Mouse (Mus musculus): ENCODE results near the gene St6galnac3.

The St6galnac3 gene

DNA sequence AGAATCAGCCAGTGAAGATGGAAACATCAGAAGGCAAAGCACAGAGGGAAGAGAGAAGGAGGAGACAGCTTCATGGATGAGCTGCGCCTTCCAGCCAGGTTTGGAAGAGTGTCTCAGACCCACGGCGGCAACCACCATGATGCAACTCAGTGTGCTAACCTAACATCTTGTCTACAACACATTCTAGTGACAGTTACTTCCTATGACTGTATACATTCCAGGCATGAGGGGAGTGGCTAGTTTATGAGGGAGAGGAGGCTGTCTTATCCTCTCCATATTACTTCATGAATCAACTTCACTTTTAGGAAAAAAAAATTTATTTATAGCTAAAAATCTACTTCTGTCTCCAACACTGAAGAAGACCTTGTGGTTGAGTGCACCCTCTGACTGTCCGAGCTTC is 264.8 kb downstream of the St6galnac3 start:
- no peak for DNase-seq (ENCODE audit: low spot score)

DNA sequence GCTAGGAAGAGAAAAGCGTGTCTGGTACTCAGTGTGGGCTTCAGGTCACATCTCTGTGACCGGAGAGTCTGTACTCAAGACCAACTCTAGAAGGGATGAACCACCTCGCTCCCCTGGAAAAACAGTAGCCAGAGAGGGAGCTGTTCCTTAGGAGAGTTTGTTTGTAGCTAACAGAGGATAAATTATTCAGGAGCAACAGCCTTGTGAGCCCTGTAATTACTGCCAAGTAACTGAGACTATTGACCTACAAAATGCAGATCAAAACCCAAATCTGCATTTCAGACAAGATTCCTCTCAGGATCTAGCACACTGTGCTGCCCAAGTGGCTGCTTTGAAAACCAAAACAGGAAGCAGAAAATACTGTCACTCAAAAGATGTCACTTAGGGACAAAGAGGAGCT is 266.4 kb downstream of the St6galnac3 start:
- DNase-seq (ENCODE audit: low spot score), result no peak

DNA sequence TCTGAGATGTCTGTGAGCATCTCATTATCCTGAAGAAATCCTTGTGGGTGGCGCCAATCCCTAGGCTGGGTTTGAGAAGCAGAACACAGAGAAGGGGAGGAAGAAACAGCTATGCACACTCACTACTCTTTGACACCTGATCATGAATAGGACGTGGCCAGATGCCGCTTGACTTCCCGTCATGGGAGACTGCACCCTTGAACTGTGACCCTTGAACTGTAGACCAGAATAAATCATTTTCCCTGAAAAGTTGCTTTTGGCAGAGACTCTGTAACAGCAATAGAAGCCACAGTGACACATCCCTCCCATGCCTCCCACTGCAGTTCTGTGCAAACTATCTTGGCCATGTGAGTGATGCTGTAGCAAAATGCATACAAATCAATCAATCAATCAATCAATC is 267.3 kb downstream of the St6galnac3 start:
- no peak for DNase-seq (ENCODE audit: low spot score)

DNA sequence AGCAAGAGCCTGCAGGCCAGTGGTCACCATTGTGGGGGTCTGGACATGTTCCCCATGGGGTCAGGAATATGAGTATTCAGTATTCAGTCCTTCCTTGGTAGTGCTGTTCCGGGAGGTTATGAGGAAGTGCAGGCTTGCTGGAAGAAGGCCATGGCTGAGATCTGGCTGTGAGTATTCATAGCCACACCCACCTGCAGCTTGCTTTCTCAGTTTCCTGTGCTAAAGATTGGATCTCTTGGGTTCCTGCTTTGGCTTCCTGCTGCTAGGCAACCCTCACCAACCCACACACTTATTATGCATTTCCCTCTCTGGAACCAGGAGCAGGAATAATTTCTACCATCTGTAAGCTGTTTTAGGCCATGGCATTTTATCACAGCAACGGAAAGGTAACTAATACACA is 267.8 kb downstream of the St6galnac3 start:
- no peak for DNase-seq (ENCODE audit: low spot score)

DNA sequence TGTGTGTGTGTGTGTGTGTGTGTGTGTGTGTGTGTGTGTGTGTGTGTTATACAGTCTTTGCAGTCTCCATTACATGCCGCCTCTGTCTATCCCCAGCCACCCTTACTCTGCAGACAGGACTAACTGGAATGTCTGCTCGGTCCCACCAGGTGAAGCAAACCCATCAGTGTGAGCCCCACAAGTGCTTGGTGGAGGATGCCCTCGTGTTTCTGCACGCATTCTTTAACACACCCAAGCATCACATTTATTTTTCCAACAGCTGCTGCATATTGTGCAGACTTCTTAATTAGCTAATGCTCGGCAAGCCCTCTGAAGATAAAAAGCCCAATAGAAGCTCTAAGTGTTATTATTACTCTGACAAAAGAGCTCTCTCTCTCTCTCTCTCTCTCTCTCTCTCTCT is 268.7 kb downstream of the St6galnac3 start:
- no peak for DNase-seq (ENCODE audit: low spot score)

DNA sequence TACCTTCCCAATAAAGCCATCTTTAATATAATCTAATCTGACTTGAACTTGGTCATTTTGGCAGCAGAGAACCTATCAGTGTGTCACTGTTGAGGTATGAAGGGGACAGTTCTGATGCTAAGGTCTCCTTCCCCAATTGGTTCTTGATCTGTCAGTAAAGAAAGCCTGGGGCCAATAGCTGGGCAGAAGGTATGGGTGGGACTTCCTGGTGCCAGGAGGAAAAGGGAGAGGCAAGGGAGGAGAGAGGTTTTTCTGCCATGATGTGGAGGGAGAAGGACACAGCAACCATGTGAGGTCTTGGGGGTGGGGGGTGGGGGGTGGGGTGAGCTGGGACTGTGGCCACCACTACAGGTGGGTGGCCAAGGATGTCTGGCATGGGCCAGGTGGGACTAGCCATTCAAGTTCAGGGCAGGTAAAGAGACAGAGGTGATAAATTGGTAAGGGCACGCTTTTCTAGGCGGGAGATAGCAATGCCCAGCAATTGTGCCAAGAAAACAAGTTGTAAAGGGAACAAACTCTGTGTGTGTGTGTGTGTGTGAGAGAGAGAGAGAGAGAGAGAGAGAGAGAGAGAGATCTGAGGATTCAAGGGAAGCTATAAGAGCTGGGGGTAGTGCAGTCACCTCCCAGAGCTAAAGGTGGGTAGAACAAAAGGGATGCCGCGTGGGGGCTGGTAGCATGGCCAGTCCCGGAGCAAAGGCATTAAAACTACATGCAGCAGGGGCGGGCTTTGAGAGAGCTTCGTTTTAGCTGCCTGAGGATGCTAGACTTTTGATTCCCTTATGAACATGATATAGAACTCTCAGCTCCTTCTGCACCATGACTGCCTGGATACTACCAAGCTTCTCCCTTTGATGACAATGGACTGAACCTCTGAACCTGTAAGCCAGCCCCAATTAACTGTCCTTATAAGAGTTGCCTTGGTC is 271.6 kb downstream of the St6galnac3 start:
- no peak for DNase-seq (ENCODE audit: low spot score)

DNA sequence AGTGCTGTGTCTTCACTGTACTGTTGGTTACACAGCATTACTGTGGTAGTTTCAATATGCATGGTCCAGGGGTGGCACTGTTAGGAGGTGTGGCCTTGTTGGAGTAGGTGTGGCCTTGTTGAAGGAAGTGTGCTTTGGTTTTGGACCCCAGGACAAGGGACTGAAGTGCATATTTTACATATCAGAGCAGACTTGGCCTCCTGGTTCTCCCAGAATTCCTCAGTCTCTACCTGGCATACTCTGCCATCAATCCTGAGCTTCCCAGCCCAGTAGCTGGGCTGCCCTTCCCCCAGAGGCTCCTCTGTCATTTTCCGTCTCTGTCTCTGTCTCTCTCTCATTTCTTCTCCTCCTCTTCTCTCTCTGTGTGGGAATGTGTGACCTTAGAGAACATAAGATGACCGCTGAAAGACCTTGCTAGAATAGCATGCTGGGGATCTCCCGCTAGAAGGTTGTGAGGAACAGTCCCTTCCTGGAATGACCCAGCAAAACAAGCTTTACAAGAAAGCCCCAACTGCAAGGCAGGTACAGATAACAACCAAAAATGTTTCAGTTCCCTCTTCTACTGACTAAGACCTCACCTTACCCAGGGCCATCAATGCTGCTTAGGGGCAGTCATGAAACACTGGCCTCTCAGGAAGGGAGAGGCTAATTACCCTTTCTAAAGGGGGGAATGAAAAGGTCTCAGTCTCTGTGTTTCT is 272.5 kb downstream of the St6galnac3 start:
- no peak for DNase-seq (ENCODE audit: low spot score)

DNA sequence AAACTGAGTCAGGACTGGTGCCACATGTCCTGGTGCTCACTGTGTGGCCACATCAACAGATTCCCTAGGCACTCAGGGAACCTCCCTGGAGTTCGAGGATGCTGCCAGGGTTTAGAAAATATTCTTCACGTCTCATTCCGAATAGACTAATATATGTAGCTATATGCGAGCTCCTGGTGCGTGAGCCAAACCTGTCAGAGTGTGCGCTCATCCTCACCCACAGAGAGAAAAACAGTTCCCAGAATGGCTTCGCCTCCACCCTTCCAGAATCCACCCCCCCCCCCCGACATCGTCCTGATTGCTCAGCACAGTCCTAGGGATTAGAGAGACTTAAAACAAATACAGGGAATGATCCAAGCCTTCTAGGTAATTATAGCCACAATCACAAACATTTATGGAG is 283.6 kb downstream of the St6galnac3 start:
- no peak for DNase-seq (ENCODE audit: low spot score)

DNA sequence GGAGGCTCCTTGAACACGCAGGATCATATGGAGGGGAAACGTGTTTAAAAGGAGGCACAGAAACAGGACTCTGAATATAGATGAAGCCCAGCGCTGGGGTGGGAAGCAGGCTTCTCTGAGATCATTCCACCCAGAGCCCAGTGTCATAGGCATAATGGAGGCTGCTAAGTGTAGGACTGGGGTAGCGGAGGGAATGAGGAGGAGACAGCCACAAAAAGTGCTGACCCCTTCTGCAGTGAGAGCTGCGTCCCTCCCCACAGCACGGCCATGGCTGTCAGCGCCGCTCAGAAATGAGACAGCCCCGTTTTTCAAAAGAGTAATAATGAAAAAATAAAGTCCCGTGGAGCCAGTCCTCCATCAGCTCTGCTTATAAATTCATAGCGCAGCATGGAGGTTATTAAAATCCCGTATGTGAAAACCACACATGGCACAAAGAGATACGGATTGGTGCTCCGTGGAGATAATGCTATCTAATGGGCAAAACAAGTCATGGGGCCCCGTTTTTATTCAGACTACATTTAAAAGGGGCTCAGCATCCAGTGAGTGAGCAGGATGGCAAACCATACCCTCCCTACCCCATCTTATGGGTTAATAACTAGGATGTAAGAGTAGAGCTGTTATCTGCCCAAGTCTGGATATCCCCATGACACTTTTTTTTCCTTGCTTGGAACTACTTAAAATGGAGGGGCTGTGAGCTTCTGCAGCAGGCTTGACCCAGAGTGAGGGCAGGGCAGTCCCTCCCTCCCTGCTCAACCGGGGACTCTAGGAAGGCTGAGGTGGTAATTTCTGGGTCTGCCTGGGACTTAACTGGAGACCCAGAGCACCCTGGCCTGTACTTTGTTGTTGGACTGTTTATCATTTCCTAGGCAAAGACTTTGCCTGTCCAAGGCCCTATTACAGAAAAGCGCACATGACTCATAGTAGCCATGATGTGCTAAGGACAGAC is 288.6 kb downstream of the St6galnac3 start:
- DNase-seq (ENCODE audit: low spot score), result no peak

DNA sequence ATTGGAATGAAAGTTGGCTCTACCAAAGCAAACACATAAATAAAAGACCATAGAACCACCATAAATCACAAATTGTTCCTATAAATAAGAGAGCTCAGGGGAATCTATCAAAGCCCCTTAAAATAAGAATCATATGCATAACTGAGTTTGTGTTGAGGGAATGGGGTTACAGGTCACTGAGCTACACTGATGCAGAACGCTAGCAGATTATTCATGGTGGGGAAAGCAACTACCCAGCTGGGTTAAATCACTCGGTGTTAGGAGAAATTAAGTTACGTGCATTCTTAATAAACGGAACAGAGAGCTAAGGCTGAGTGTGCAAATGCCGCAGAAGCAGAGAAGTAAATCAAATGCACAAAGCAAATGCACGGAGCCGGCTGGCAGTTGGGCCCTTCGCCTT is 292.0 kb downstream of the St6galnac3 start:
- DNase-seq (ENCODE audit: low spot score), result no peak

DNA sequence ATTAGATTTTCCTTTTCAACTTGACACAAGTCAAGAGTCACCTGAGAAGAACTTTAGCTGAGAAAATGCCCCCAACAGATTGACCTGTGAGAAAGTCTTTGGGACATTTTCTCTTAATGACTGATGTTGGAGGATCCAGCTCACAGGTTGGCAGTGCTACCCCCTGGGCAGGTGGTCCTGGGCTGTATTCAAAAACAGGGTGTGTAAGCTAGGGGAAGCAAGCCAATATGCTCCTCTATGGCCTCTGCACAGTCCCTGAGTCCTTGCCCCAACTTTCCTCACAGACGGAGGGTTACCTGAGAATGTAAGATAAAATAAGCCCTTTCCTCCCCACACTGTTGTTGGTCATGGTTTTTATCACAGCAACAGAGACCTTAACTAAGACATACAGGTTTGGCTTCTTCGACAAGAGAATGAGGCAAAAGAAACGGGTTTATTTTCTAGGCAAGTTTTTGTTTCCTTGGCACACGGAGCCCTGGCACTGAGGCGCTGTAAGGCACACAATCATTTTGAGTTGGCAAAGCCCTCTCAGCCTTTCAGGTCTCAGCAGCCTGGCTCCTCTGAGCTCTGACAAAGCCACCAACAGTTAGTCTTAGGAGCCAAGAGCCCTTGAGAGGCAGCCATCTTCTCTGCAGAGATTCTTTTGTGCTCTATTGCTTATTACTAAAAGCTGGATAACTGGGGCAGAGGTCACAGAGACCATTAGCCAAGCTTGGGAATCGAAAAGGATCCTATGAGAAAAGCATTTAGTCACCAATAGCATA is 292.7 kb downstream of the St6galnac3 start:
- DNase-seq (ENCODE audit: low spot score), result no peak

DNA sequence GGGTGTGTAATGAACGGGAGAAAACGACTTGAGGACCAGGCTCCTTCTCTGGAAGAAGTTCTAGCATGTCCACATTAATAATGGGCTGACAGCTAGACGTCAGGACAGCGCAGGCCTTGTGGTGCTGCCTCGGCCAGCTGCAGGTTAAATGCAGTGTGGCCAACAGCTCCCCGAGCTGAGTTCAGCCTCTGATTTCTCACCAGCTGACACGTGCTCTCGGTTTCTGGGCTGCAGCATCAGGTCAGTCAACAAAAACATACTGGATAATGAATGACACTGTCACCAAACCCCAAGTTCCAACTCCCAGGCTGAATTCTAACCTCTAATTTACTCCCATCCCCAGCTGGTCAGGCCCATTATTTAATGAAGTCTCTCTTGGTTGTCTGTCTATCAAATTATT is 295.1 kb downstream of the St6galnac3 start:
- DNase-seq (ENCODE audit: low spot score), result no peak

DNA sequence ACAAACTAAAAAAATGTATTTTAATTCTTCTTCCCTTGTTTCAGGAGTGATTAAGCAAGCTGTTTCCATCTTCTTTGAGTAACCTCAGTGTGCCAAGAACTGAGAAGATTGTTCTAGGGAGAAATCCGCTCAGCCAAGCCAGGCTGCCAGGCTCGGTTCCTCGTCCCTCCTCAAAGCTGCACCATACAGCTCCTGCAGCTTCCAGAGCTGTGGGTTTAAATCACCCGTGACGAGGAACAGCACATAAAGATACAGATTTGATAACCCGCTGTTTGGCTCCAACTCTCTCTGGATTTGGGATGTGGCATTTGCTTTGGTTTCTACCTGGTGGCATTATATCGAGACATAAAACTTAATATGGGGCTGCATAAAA is 303.1 kb downstream of the St6galnac3 start:
- no peak for DNase-seq (ENCODE audit: low spot score)

DNA sequence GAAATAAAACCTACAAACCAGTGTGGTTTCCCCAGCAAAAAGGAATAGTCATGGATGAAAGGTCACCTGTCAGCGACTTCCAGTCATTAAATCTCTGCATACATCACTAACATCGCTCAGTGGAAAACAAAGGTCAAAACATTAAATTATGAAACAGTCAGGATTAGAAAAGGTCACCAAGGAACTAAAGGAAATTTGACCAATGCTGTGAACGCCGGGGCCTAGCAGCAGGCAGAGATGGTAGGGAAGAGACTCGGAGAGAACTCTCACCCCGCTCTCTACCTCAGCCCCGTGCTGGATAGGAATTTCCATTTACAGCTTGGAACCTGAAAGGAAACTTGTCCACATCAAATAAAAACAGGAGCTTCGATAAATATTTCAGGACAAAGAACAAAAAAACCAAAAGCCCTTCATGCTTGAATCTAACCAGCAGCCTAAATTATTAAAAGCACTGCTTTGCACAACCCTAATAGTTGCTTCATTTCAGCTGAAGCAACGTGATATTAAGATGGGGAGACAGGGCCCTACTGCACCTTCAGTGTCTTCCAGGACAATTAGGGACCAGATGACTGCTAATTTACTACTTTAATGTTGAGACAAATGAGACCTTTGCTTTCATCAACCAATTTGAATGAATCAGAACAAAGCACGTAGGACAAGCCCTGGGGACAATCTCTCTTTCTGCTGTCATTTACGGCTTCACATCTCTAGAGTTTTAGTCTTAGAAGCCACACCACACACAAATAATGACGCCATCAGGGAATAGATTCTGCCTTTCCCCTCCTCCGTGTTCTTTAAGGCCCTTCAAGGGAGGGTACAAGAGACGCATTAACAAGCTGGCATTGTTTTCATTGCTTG is 303.7 kb downstream of the St6galnac3 start:
- DNase-seq (ENCODE audit: low spot score), result no peak

DNA sequence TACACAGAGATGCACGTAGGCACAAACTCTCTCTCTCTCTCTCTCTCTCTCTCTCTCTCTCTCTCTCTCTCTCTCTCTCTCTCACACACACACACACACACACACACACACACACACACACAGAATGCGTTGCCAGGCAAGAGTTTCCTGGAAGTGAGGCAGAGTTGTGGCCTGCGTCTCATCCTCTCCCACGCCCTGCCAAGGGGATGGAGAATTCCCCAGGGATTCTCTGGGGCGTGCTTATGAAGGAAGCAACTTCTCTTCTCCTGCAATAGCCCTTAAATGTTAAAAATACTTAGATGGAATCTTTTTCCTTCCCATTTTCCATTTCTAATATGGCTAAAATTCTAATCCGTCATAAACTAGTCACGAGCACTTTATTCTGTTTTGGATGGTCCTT is 305.6 kb downstream of the St6galnac3 start:
- DNase-seq (ENCODE audit: low spot score), result no peak

DNA sequence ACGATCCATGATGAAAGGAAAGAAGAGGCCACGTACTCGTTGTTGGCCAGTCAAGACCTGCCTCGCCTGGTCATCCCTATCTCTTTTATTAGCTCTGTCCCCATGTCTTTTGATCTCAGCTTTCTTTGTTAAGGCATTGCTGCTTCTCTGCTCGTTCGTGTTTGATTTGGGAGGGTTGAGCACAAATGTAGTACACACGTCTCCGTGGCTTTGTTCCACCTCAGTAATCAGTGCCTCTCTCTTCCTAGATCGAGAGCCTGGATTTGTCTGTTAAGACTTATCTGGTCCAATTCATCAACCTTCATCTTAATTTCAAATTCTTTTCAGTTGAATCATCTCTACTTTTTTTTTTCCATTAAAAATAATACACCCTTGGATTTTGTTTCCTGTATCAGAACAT is 308.0 kb downstream of the St6galnac3 start:
- DNase-seq (ENCODE audit: low spot score), result no peak

DNA sequence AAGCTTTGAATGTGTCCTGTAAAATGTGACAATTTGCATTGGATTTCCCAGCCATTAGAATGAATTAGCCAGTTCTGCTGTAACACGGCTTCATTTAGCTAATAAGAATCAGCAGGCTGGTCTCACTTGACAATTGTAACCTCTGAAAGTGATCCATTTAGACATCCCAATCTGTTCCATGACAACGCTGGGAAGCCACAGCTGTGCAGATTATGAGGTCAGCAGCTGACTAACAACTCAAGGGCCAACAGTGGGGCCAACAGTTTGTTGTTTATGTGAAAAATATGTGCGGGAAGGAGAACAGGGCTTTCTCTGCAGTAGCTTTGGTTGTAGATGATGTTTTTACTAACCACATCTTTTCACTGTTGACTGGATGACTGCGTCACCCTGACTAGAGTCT is 308.6 kb downstream of the St6galnac3 start:
- DNase-seq (ENCODE audit: low spot score), result no peak

DNA sequence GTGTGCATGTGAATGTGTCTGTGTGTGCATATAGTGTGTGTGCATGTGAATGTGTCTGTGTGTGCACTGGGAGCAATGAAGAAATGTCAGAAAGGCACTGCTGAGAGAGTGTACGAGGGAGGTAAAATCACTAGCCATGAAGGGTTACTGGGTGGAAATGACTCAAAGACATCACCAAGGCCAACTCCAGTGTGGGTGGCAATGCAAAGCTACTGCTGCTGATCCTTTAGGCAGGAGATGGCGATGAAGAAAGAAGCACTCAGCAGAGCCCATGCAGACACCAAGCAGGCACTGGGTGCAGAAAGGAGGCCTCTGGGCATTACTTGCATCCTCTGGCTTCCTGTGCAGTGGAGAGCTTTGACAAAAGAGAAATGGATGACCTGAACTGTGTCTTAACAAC is 310.8 kb downstream of the St6galnac3 start:
- DNase-seq (ENCODE audit: low spot score), result no peak

DNA sequence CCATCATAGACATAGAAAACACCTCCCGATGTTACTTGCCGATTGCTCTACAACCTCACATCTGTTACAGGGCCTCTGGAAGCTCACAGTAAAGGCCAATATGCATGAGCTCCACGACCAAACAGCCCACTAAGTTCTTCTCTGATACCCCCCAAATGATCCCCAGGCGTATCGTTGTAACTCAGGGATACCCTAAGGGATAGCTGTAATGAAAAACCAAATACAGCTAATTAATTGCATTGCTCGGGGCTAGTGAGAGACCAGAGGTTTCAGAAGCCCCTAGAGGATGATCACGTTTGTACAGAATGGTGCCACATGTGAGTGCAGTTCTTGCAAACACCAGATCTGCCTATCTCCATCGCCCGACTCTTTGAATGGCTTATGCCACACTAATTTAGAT is 315.7 kb downstream of the St6galnac3 start:
- DNase-seq (ENCODE audit: low spot score), result no peak

DNA sequence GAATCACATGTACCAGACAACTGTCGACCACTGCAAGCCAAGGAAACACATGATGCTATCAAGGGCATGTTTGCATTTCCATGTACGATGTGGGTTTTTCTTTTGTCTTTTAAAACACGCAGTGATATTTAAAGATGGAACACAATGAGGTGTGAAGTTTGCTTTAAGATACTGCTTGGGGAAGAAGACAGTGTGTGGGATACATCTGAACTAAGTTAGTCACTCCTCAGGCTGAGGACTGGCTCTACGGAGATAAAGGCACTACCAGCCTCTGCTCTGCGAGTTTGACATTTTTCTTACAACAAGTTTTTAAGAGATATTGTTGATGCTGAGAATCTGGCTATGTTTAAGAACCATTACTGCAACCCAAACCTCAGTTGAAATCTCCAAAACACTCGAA is 316.6 kb downstream of the St6galnac3 start:
- DNase-seq (ENCODE audit: low spot score), result no peak

DNA sequence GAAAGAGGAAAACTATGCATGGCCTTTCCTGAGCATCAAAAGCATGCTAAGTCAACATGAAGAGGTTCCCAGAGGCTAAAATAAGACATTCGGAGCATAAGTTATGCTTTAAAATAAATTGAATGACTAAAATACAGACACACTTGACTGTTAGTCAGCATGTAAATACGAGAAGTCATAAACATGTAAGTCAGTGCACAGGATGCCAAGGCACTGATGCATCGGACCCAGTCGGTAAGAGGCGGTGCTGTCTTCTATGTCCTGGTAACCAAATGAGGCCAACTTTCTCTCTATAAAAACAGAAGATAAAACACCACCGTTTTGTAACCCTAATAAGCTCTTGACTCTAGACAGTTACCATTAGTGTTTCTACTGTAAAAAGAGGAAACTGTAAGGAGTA is 317.3 kb downstream of the St6galnac3 start:
- no peak for DNase-seq (ENCODE audit: low spot score)
